Mouse (Mus musculus) CH12.LX (cell line): ENCODE data around the gene Slc22a14.

Experiments
- CTCF ChIP-seq, 2 experiments: IDR thresholded peaks in 1 of 2; conservative IDR thresholded peaks in 1 of 2; 2 replicates each; pipeline ENCODE4 v1.5.1; 2011 to 2012; ENCODE audit warnings: low read depth in 2 of 2, low read length in 2 of 2, improper control_type of control experiment in 1 of 2, inconsistent platforms in 1 of 2, mild to moderate bottlenecking in 1 of 2, moderate library complexity in 1 of 2
- MAZ ChIP-seq: IDR thresholded peaks from 2 replicates; pipeline ENCODE4 v1.6.1; 2012; ENCODE audit warnings: low read depth, mild to moderate bottlenecking, inconsistent platforms, low read length, improper control_type of control experiment, moderate library complexity
- MEF2A ChIP-seq: IDR thresholded peaks from 2 replicates; pipeline ENCODE4 v1.6.1; 2014; ENCODE audit warnings: low read depth, mild to moderate bottlenecking, inconsistent platforms, low read length, improper control_type of control experiment, borderline replicate concordance
- RCOR1 ChIP-seq: conservative IDR thresholded peaks from 2 replicates; pipeline ENCODE4 v1.6.1; 2012; ENCODE audit warnings: low read depth, mild to moderate bottlenecking, inconsistent platforms, low read length, improper control_type of control experiment
- SMC3 ChIP-seq: IDR thresholded peaks from 2 replicates; pipeline ENCODE4 v1.6.1; 2011; ENCODE audit warnings: low read depth, low read length, improper control_type of control experiment
- TBP ChIP-seq: conservative IDR thresholded peaks from 2 replicates; pipeline ENCODE4 v1.6.1; 2011; ENCODE audit warnings: low read depth, low read length, improper control_type of control experiment
- ZC3H11A ChIP-seq: IDR thresholded peaks from 2 replicates; pipeline ENCODE4 v1.6.1; 2012; ENCODE audit warnings: low read depth, mild to moderate bottlenecking, inconsistent platforms, low read length, improper control_type of control experiment

DNA sequence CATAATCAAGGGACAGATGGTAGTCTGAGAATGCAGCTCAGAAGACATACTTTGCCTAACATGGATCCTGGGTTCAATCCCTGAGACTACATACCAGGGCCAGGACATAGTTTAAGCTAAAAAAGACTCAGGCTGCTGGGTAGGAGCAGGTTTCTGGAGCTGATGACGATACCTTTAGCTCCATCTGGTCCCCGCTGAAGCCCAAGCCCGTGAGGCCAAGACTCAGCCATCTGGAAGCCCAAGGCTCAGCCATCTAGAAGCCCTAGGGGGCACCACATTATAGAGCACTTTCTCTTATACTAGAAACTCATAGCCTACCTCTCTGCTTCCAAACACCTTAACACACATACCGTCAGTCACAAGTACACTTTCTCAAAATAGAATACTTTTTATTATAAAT, 29.8 kb downstream of the Slc22a14 start:
- no peak for TF ChIP-seq ZC3H11A
- TF ChIP-seq MEF2A: no peak
- TF ChIP-seq SMC3: no peak
- TF ChIP-seq MAZ: no peak
- TF ChIP-seq CTCF (conservative IDR thresholded peaks at IDR 0.05 in 1 of 2, IDR thresholded peaks at IDR 0.05 in 1 of 2; ENCODE audit: low read depth in 2 of 2, low read length in 2 of 2): no peak
- no peak for TF ChIP-seq RCOR1
- no peak for TF ChIP-seq TBP
